Mouse (Mus musculus) heart, adult 9 months (tissue): Measurements from ENCODE around the gene Fmo2.

Experiments used
- DNase-seq, 2 experiments: peaks; one replicate each; pipeline ENCODE4 v3.0.0; 2022; ENCODE audit warnings: low spot score in 2 of 2

Fmo2 gene

GRCm38 (mm10) chr1:162853812-162854482 lies 44.6 kb downstream of the Fmo2 start:
- no peak for DNase-seq

GRCm38 (mm10) chr1:162847554-162847953 lies 51.0 kb downstream of the Fmo2 start:
- DNase-seq = no peak

GRCm38 (mm10) chr1:162840211-162840610 lies 58.3 kb downstream of the Fmo2 start:
- DNase-seq = no peak

- DNase-seq = no peak
These were observed 59.5 kb downstream of the Fmo2 start for GRCm38 (mm10) chr1:162838976-162839375.

- no peak for DNase-seq
These were observed 64.2 kb downstream of the Fmo2 start for GRCm38 (mm10) chr1:162834342-162834741.

- no peak for DNase-seq
These were observed 66.0 kb downstream of the Fmo2 start for GRCm38 (mm10) chr1:162832574-162832953.

- DNase-seq = no peak
These were observed 66.5 kb downstream of the Fmo2 start for GRCm38 (mm10) chr1:162831838-162832573.
